Mouse (Mus musculus): ENCODE measurements around the gene Dhx29. TPM values are rescaled to one million over a fixed set of nuclear protein-coding genes. Genes with fewer than 3 reads are reported as not detected.
"Not testable (repeated sequence)": the region's sequence is repeated elsewhere in the genome, so short reads cannot be mapped to it uniquely, and the experiment has no call there.

Gene Dhx29
- polyA plus RNA-seq, 1 experiment from 2014 or later, result 37.2 TPM

DNA sequence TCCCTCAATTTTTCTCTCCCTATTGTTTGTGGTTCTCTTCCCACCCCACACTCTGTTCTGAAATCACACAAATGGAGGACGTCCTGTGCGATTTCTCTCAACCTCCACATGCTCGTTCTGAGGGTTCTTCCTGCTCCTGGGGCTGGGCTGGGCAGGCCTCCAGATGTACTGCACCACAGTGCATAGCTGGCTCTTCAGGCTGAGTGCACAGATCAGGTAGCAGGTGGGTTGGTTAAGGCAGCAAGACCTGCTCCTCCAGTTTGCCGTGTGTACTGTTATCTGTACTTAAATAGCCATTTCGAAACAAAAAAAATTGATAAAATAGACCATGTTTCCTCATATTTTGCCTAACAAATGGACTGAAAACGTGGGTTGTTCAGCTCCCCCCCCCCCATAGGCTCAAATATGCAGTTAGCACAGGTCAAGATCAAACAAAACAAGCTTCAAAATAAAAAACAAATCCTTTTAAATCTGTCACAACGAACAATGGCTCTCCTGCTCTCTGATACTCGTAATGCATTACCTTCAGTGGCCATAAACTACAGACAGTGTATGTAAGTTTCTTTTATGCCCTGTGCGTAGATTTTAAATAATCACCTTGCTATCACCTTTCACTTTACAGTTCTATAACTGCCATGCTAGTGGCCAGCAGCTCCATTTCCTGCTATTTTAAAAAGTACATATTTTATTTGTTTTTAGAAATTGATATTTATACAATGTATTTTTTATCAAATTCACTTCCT is 73.5 kb downstream of the Dhx29 start:
- H3K9ac ChIP-seq (ENCODE audit: low read length), result no peak overlapping the region
- H3K27ac ChIP-seq (ENCODE audit: low read depth, low read length), result no peak overlapping the region
- H3K4me1 ChIP-seq (replicated peaks; ENCODE audit: control insufficient read depth, insufficient read depth, low read length), result no peaks in the 10 kb centered on the region
- H3K9me3 ChIP-seq (ENCODE audit: control insufficient read depth, low read length), result no peaks in the 10 kb centered on the region
- H3K4me2 ChIP-seq (ENCODE audit: low read depth, low read length, severe bottlenecking), result no peak overlapping the region
- DNase-seq (ENCODE audit: low spot score) (no peak), ATAC-seq (replicated peaks; ENCODE audit: low FRiP score) (no peak)
- H3K27me3 ChIP-seq (ENCODE audit: control insufficient read depth, insufficient read depth, low read length), result peaks cover 45% of the 10 kb centered on the region
- H3K36me3 ChIP-seq (ENCODE audit: control insufficient read depth, insufficient read depth, low read length), result no peaks in the 10 kb centered on the region
- H3K4me3 ChIP-seq (ENCODE audit: low read depth, low read length), result no peak overlapping the region
- 73% methylated on average over 9 of the region's 9 CpGs for WGBS

DNA sequence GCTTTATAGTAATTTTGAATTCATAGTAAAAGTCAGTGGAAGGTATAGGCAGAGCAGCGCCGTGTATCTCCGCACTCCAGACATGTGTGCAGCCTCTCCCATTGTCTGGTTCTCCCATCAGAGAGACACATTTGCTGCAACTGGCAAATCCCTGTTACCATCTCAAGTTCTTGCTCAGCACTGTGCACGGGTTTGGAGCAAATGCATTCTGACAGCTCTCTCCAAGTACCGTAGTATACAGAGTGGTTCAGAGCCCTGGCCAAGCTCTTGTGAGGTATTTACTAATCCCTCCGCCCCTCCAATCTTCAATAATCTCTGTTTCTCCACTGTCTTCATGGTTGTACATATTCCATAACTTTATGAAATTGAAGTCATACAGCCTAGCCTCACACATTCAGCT is 85.4 kb downstream of the Dhx29 start:
- DNase-seq (ENCODE audit: low spot score), result no peak
- H3K36me3 ChIP-seq (ENCODE audit: control insufficient read depth, insufficient read depth, low read length), result no peaks in the 10 kb centered on the region
- H3K27ac ChIP-seq (ENCODE audit: low read depth, low read length), result no peak overlapping the region
- no peaks in the 10 kb centered on the region for H3K4me1 ChIP-seq (replicated peaks; ENCODE audit: control insufficient read depth, insufficient read depth, low read length)
- WGBS, result 86% methylated on average over 6 of the region's 6 CpGs
- H3K4me2 ChIP-seq (ENCODE audit: low read depth, low read length, severe bottlenecking), result no peak overlapping the region
- H3K4me3 ChIP-seq (ENCODE audit: low read depth, low read length), result no peak overlapping the region
- H3K27me3 ChIP-seq (ENCODE audit: control insufficient read depth, insufficient read depth, low read length), result no peaks in the 10 kb centered on the region
- H3K9me3 ChIP-seq (ENCODE audit: control insufficient read depth, low read length), result no peaks in the 10 kb centered on the region
- ATAC-seq (replicated peaks; ENCODE audit: low FRiP score), result no peak
- no peak overlapping the region for H3K9ac ChIP-seq (ENCODE audit: low read length)

DNA sequence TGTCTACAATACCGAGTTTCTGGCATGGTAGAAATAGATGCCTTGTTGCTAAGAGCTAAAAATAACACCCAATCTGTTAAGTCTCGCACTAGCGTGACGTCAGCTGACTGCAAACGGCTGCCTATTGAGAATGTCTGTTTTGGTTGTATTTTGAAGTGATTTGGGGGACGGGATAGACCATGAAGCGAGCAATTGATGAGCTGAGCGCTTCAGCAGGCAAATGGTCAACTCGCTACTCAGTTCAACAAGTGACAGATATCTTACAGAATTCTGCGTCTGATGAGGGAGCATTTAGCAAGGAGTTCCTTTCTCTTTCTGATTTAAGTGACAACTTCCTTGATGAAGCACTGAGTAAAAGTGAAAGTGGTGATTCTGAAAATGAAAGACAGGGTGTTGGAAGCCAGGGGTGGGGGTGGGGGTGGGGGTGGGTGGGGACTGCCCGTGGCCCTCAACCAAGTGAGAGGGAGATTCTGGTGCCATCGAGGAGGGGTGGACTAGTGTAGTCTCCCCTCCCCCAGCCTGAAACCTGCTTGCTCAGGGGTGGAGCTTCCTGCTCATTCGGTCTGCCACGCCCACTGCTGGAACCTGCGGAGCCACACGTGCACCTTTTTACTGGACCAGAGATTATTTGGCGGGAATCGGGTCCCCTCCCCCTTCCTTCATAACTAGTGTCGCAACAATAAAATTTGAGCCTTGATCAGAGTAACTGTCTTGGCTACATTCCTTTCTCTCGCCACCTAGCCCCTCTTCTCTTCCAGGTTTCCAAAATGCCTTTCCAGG is 86.1 kb downstream of the Dhx29 start:
- H3K4me1 ChIP-seq (replicated peaks; ENCODE audit: control insufficient read depth, insufficient read depth, low read length); H3K4me3 ChIP-seq (ENCODE audit: low read depth, low read length); H3K9me3 ChIP-seq (ENCODE audit: control insufficient read depth, low read length); H3K4me2 ChIP-seq (ENCODE audit: low read depth, low read length, severe bottlenecking); H3K27me3 ChIP-seq (ENCODE audit: control insufficient read depth, insufficient read depth, low read length); H3K27ac ChIP-seq (ENCODE audit: low read depth, low read length); H3K9ac ChIP-seq (ENCODE audit: low read length); H3K36me3 ChIP-seq (ENCODE audit: control insufficient read depth, insufficient read depth, low read length); DNase-seq (ENCODE audit: low spot score); ATAC-seq (replicated peaks; ENCODE audit: low FRiP score): not testable (repeated sequence)
- 59% methylated on average over 18 of the region's 20 CpGs for WGBS

Other genes with a start within 250 kb of the Dhx29 start
- gene Plpp1, start 126.7 kb upstream of the Dhx29 start, polyA plus RNA-seq (2014; fragmentation: Nextera tagmentation; extraction: Ambion mirVana), result 16.1 and 16.2 TPM in 2 replicates
- 101 and 109 TPM in 2 replicates for gene Mtrex, start 56 bp upstream of the Dhx29 start, polyA plus RNA-seq (2014; fragmentation: Nextera tagmentation; extraction: Ambion mirVana)
- gene Ccno, start 60.3 kb downstream of the Dhx29 start, polyA plus RNA-seq (2014; fragmentation: Nextera tagmentation; extraction: Ambion mirVana), result 5.3 and 7.3 TPM in 2 replicates
- gene Mcidas, start 66.4 kb downstream of the Dhx29 start, polyA plus RNA-seq (2014; fragmentation: Nextera tagmentation; extraction: Ambion mirVana), result 3.4 TPM in 2 replicates
- 0.57 and 0.73 TPM in 2 replicates for gene Cdc20b, start 107.7 kb downstream of the Dhx29 start, polyA plus RNA-seq (2014; fragmentation: Nextera tagmentation; extraction: Ambion mirVana)
- 89.4 and 92.9 TPM in 2 replicates for gene Gpx8, start 119.0 kb downstream of the Dhx29 start, polyA plus RNA-seq (2014; fragmentation: Nextera tagmentation; extraction: Ambion mirVana)
- gene Gzma, start 173.5 kb downstream of the Dhx29 start, polyA plus RNA-seq (2014; fragmentation: Nextera tagmentation; extraction: Ambion mirVana), result not detected in 2 replicates